Mouse (Mus musculus): ENCODE data around the gene Minos1. TPM values are rescaled to one million over a fixed set of nuclear protein-coding genes. Genes with fewer than 3 reads are reported as not detected.

Gene Minos1
- polyA plus RNA-seq, 1 experiment from 2014 or later = 378 TPM

DNA sequence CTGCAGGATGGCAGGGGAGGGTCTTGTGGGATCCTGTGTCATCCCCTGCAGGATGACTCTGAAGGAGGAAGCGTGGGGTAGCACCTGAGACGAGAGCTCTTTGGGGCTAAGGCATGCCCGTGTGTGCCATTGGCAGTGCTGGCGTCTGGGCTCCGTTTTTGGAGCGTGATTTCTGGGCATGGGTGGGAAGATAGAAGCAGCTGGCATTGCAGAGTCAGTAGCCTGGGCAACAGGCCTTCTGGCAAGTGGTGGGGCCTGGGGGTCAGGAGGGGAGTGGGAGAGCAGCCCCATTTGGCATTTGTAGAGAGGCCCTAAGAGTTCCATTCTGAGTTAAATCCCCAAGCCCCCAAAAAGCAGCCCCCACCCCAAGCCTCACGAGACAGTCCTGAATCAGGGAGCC is 78.1 kb downstream of the Minos1 start:
- H3K27ac ChIP-seq (ENCODE audit: low read depth, low read length) = no peak overlapping the region
- no peak overlapping the region for H3K9ac ChIP-seq (ENCODE audit: low read depth, low read length)
- peaks cover 20% of the 10 kb centered on the region for H3K4me1 ChIP-seq (ENCODE audit: control insufficient read depth, insufficient read depth, low read depth, low read length)
- H3K9me3 ChIP-seq (ENCODE audit: control insufficient read depth, low read length) = no peaks in the 10 kb centered on the region
- no peak overlapping the region for H3K4me2 ChIP-seq (ENCODE audit: low read length)
- WGBS = 64% methylated on average over 7 of the region's 7 CpGs
- no peak overlapping the region for H3K4me3 ChIP-seq (ENCODE audit: low read length)
- H3K27me3 ChIP-seq (replicated peaks; ENCODE audit: control insufficient read depth, insufficient read depth, low read length) = peaks cover 2% of the 10 kb centered on the region; the same call in 1 of the 2 replicates
- H3K36me3 ChIP-seq (ENCODE audit: control insufficient read depth, insufficient read depth, low read length) = no peaks in the 10 kb centered on the region
- ATAC-seq = no peak

Other genes starting within 250 kb of the Minos1 start
- 2.4 and 3.1 TPM in 2 replicates for gene Otud3, start 217.2 kb downstream of the Minos1 start, polyA plus RNA-seq (2015; fragmentation: Nextera tagmentation; extraction: Ambion mirVana)
- not detected in 2 replicates for gene Rnf186, start 164.0 kb downstream of the Minos1 start, polyA plus RNA-seq (2015; fragmentation: Nextera tagmentation; extraction: Ambion mirVana)
- 1.3 and 1.8 TPM in 2 replicates for gene Tmco4, start 158.2 kb downstream of the Minos1 start, polyA plus RNA-seq (2015; fragmentation: Nextera tagmentation; extraction: Ambion mirVana)
- 0.64 and 0.66 TPM in 2 replicates for gene Htr6, start 55.5 kb downstream of the Minos1 start, polyA plus RNA-seq (2015; fragmentation: Nextera tagmentation; extraction: Ambion mirVana)
- 43.7 and 57.7 TPM in 2 replicates for gene Nbl1, start 38.1 kb downstream of the Minos1 start, polyA plus RNA-seq (2015; fragmentation: Nextera tagmentation; extraction: Ambion mirVana)
- gene Capzb, start 61.8 kb upstream of the Minos1 start, polyA plus RNA-seq (2015; fragmentation: Nextera tagmentation; extraction: Ambion mirVana) = 339 and 345 TPM in 2 replicates
- gene Pqlc2, start 179.6 kb upstream of the Minos1 start, polyA plus RNA-seq (2015; fragmentation: Nextera tagmentation; extraction: Ambion mirVana) = 14.0 and 15.5 TPM in 2 replicates
- 64.7 and 65.5 TPM in 2 replicates for gene Akr7a5, start 179.6 kb upstream of the Minos1 start, polyA plus RNA-seq (2015; fragmentation: Nextera tagmentation; extraction: Ambion mirVana)
- gene Mrto4, start 221.5 kb upstream of the Minos1 start, polyA plus RNA-seq (2015; fragmentation: Nextera tagmentation; extraction: Ambion mirVana) = 82.7 and 84.5 TPM in 2 replicates
- 45.3 and 49.1 TPM in 2 replicates for gene Emc1, start 221.5 kb upstream of the Minos1 start, polyA plus RNA-seq (2015; fragmentation: Nextera tagmentation; extraction: Ambion mirVana)
- 82.1 and 84.6 TPM in 2 replicates for gene Ubr4, start 221.5 kb upstream of the Minos1 start, polyA plus RNA-seq (2015; fragmentation: Nextera tagmentation; extraction: Ambion mirVana)

Measured in hindbrain, embryonic 16.5 days (tissue).